Mouse (Mus musculus): ENCODE data around the gene Vps72. TPM values are rescaled to one million over a fixed set of nuclear protein-coding genes. Genes with fewer than 3 reads are reported as not detected.

Vps72 gene
- polyA plus RNA-seq (2015; fragmentation: Nextera tagmentation; extraction: Ambion mirVana): 230 and 233 TPM in 2 replicates

DNA sequence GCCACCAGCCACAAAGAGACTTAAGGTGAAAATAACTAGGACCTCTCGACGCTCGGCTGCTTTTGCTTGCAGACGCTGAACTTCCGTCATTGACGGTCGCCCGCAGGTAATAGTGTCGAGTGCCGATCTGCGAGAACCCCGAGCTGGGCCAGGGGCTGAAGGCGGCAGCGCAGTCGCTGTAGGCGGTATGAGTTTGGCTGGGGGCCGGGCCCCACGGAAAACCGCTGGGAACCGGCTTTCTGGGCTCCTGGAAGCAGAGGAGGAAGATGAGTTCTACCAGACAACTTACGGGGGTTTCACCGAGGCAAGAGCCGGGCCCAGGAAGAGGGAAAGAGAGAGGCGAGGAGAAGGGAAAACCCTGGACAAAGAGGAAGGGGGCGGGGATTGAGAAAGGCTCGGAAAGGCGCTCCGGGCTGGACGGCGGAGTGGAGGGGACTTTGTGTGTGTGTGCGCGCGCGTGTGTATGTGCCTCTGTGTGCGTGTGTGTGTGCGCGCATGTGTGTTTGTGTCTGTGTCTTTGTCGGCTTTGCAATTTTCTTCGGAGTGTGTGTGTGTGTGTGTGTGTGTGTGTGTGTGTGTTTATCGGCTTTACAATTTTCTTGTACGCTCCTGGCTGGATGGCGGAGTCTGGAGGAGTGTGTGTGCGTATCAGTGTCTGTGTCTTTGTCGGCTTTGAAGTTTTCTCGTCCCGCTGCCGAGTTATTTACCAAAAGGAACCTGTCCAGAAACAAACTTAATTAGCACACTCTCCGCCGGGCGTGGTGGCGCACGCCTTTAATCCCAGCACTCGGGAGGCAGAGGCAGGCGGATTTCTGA lies at the start of gene Vps72:
Gene Vps72, plus strand, starts transcription at position 112 of the 816 bp plus-strand sequence.
- peaks cover 5% of the 10 kb centered on the region; the same call in 1 of the 2 replicates for H3K36me3 ChIP-seq (ENCODE audit: control insufficient read depth, insufficient read depth)
- peak within 1 kb of the TSS; percentile 70 for H3K4me3 ChIP-seq (replicated peaks; ENCODE audit: low read length)
- H3K4me2 ChIP-seq (ENCODE audit: low read length): peak within 1 kb of the TSS; percentile 52
- peak; percentile 77 for ATAC-seq
- H3K9me3 ChIP-seq (ENCODE audit: control insufficient read depth, low read length): no peaks in the 10 kb centered on the region
- H3K27ac ChIP-seq (ENCODE audit: low read length): peak within 1 kb of the TSS; percentile 97
- H3K27me3 ChIP-seq (replicated peaks; ENCODE audit: control insufficient read depth, insufficient read depth, low read length): no peaks in the 10 kb centered on the region
- H3K9ac ChIP-seq (replicated peaks; ENCODE audit: low read depth, low read length): peak within 1 kb of the TSS; percentile 71
- peaks cover 10% of the 10 kb centered on the region for H3K4me1 ChIP-seq (replicated peaks; ENCODE audit: control insufficient read depth, insufficient read depth, low read length)
- WGBS: under 1% methylated on average over 53 of the region's 54 CpGs

DNA sequence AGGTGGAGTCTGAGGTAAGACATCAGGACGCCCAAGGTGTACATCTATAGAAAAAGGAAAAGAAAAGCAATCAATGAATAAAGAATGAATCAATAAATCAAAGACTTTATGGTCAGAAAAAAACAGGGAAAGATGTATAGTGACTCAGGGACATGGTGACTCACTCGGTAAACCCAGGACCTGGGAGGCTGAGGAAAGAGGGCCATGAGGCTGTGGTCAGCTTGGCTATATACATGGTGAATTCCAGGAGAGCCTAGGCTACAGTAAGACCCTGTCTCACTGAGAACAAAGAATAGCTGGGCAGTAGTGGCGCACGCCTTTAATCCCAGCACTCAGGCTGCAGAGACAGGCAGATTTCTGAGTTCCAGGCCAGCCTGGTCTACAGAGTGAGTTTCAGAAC lies 47.1 kb upstream of the Vps72 start:
- no peak overlapping the region for H3K27ac ChIP-seq (ENCODE audit: low read length)
- ATAC-seq: no peak
- H3K36me3 ChIP-seq (ENCODE audit: control insufficient read depth, insufficient read depth): peaks cover 48% of the 10 kb centered on the region
- WGBS: 94% methylated on average over 4 of the region's 4 CpGs
- no peak overlapping the region for H3K4me2 ChIP-seq (ENCODE audit: low read length)
- H3K27me3 ChIP-seq (replicated peaks; ENCODE audit: control insufficient read depth, insufficient read depth, low read length): no peaks in the 10 kb centered on the region
- no peak overlapping the region for H3K9ac ChIP-seq (replicated peaks; ENCODE audit: low read depth, low read length)
- H3K9me3 ChIP-seq (ENCODE audit: control insufficient read depth, low read length): no peaks in the 10 kb centered on the region
- H3K4me3 ChIP-seq (replicated peaks; ENCODE audit: low read length): no peak overlapping the region
- no peaks in the 10 kb centered on the region for H3K4me1 ChIP-seq (replicated peaks; ENCODE audit: control insufficient read depth, insufficient read depth, low read length)

DNA sequence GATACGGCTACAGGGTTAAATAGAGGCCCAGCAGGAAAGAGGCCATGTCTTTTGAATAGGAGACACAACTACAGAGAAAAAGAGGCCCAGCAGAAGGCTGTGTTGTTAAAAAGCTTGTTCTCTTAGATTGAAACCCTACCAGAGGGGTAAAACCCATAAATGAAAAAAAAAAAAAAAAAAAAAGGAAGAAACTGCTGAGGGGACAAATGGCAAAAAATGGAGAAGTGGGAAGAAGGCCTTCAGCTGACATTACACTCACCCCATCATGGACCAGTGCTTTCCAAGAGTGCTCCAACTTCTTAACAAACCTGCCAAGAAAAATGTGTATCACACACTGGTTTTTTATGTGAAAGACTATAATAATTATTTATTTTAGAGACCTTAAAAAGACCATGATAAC lies 45.3 kb upstream of the Vps72 start:
- H3K4me2 ChIP-seq (ENCODE audit: low read length): no peak overlapping the region
- 81% methylated on average over 1 of the region's 1 CpGs for WGBS
- H3K36me3 ChIP-seq (ENCODE audit: control insufficient read depth, insufficient read depth): peaks cover 51% of the 10 kb centered on the region
- no peaks in the 10 kb centered on the region for H3K4me1 ChIP-seq (replicated peaks; ENCODE audit: control insufficient read depth, insufficient read depth, low read length)
- no peak overlapping the region for H3K9ac ChIP-seq (replicated peaks; ENCODE audit: low read depth, low read length)
- H3K27me3 ChIP-seq (replicated peaks; ENCODE audit: control insufficient read depth, insufficient read depth, low read length): no peaks in the 10 kb centered on the region
- no peak overlapping the region for H3K4me3 ChIP-seq (replicated peaks; ENCODE audit: low read length)
- no peaks in the 10 kb centered on the region for H3K9me3 ChIP-seq (ENCODE audit: control insufficient read depth, low read length)
- H3K27ac ChIP-seq (ENCODE audit: low read length): no peak overlapping the region
- no peak for ATAC-seq

- Histone ChIP-seq H3K4me1 (replicated peaks; ENCODE audit: control insufficient read depth, insufficient read depth, low read length) (no peaks in the 10 kb centered on the region), H3K36me3 (ENCODE audit: control insufficient read depth, insufficient read depth) (peaks cover 49% of the 10 kb centered on the region), H3K27ac (ENCODE audit: low read length) (no peak overlapping the region), H3K4me3 (replicated peaks; ENCODE audit: low read length) (no peak overlapping the region), H3K9me3 (ENCODE audit: control insufficient read depth, low read length) (no peaks in the 10 kb centered on the region), H3K27me3 (replicated peaks; ENCODE audit: control insufficient read depth, insufficient read depth, low read length) (no peaks in the 10 kb centered on the region), H3K9ac (replicated peaks; ENCODE audit: low read depth, low read length) (no peak overlapping the region), H3K4me2 (ENCODE audit: low read length) (no peak overlapping the region)
- WGBS: 93% methylated on average over 6 of the region's 6 CpGs
- no peak for ATAC-seq
Observed at GRCm38 (mm10) chr3:95066095-95066494, 44.7 kb upstream of the Vps72 start.

- ATAC-seq: no peak
- Histone ChIP-seq H3K4me3 (replicated peaks; ENCODE audit: low read length) (no peak overlapping the region), H3K4me2 (ENCODE audit: low read length) (no peak overlapping the region), H3K27ac (ENCODE audit: low read length) (no peak overlapping the region), H3K27me3 (replicated peaks; ENCODE audit: control insufficient read depth, insufficient read depth, low read length) (no peaks in the 10 kb centered on the region), H3K9me3 (ENCODE audit: control insufficient read depth, low read length) (no peaks in the 10 kb centered on the region), H3K4me1 (replicated peaks; ENCODE audit: control insufficient read depth, insufficient read depth, low read length) (no peaks in the 10 kb centered on the region), H3K9ac (replicated peaks; ENCODE audit: low read depth, low read length) (no peak overlapping the region), H3K36me3 (ENCODE audit: control insufficient read depth, insufficient read depth) (peaks cover 52% of the 10 kb centered on the region)
- WGBS: 91% methylated on average over 11 of the region's 11 CpGs
Observed at GRCm38 (mm10) chr3:95066570-95066969, 44.3 kb upstream of the Vps72 start.

- Histone ChIP-seq H3K9me3 (ENCODE audit: control insufficient read depth, low read length) (no peaks in the 10 kb centered on the region), H3K27me3 (replicated peaks; ENCODE audit: control insufficient read depth, insufficient read depth, low read length) (no peaks in the 10 kb centered on the region), H3K4me3 (replicated peaks; ENCODE audit: low read length) (no peak overlapping the region), H3K9ac (replicated peaks; ENCODE audit: low read depth, low read length) (no peak overlapping the region), H3K4me1 (replicated peaks; ENCODE audit: control insufficient read depth, insufficient read depth, low read length) (no peaks in the 10 kb centered on the region), H3K4me2 (ENCODE audit: low read length) (no peak overlapping the region), H3K27ac (ENCODE audit: low read length) (no peak overlapping the region), H3K36me3 (ENCODE audit: control insufficient read depth, insufficient read depth) (peaks cover 39% of the 10 kb centered on the region)
- no peak for ATAC-seq
- WGBS: 98% methylated on average over 2 of the region's 2 CpGs
Observed at GRCm38 (mm10) chr3:95071606-95072005, 39.2 kb upstream of the Vps72 start.

DNA sequence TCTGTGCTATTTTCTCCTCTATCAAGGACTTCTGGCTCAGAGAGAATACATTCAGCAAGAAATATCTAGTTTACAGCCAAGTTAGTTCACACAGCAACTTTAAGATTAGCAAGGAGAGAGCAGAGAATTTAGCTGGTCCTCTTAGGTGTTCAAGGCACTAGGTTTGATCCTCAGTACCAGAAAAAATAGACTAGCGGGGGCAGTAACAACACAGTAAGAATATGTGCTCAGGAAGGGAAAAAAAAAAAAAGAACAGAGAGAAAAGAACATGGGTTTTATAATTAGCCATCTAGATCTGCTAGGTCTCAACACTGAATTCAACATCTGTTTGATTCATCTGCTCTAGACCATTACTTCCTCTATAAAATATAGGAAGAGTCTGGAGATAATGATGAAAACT lies 22.8 kb upstream of the Vps72 start:
- 85% methylated on average over 1 of the region's 1 CpGs for WGBS
- H3K36me3 ChIP-seq (ENCODE audit: control insufficient read depth, insufficient read depth): no peaks in the 10 kb centered on the region

DNA sequence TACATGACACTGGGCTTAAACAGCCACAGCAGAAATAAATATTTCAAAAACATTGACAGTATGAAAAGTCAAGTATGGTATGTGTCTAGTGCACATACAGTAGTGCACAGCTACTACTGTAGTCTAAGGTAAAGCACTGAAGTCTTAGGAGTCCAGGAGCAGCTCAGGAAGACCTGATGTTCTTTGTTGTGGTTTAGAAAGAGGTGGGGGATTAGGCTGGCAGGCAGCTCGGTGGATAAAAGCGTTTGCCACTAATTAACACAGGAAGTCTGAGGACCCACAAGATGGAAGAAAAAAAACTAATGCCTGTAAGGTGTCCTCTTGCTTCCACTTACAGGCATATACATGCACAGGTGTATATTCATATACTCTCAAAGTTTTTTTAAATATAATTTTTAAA lies 10.0 kb upstream of the Vps72 start:
- peaks cover 10% of the 10 kb centered on the region for H3K4me1 ChIP-seq (replicated peaks; ENCODE audit: control insufficient read depth, insufficient read depth, low read length)
- H3K9me3 ChIP-seq (ENCODE audit: control insufficient read depth, low read length): no peaks in the 10 kb centered on the region
- H3K36me3 ChIP-seq (ENCODE audit: control insufficient read depth, insufficient read depth): peaks cover 6% of the 10 kb centered on the region; the same call in 1 of the 2 replicates
- no peak overlapping the region for H3K27ac ChIP-seq (ENCODE audit: low read length)
- 4% methylated on average over 2 of the region's 2 CpGs for WGBS
- no peak overlapping the region for H3K9ac ChIP-seq (replicated peaks; ENCODE audit: low read depth, low read length)
- H3K4me3 ChIP-seq (replicated peaks; ENCODE audit: low read length): no peak overlapping the region
- H3K4me2 ChIP-seq (ENCODE audit: low read length): no peak overlapping the region
- no peak for ATAC-seq
- no peaks in the 10 kb centered on the region for H3K27me3 ChIP-seq (replicated peaks; ENCODE audit: control insufficient read depth, insufficient read depth, low read length)

More for the DNA sequence above, 22.8 kb upstream of the Vps72 start:
- Histone ChIP-seq H3K27me3 (replicated peaks; ENCODE audit: control insufficient read depth, insufficient read depth, low read length) (no peaks in the 10 kb centered on the region), H3K4me2 (ENCODE audit: low read length) (no peak overlapping the region), H3K27ac (ENCODE audit: low read length) (no peak overlapping the region), H3K9me3 (ENCODE audit: control insufficient read depth, low read length) (no peaks in the 10 kb centered on the region), H3K9ac (replicated peaks; ENCODE audit: low read depth, low read length) (no peak overlapping the region), H3K4me3 (replicated peaks; ENCODE audit: low read length) (no peak overlapping the region), H3K4me1 (replicated peaks; ENCODE audit: control insufficient read depth, insufficient read depth, low read length) (no peaks in the 10 kb centered on the region)
- no peak for ATAC-seq

- H3K4me1 ChIP-seq (replicated peaks; ENCODE audit: control insufficient read depth, insufficient read depth, low read length): peaks cover 10% of the 10 kb centered on the region
- peak overlapping the region; percentile 90 for H3K4me3 ChIP-seq (replicated peaks; ENCODE audit: low read length)
- 68% methylated on average over 4 of the region's 4 CpGs for WGBS
- H3K9ac ChIP-seq (replicated peaks; ENCODE audit: low read depth, low read length): peak overlapping the region; percentile 91
- H3K27me3 ChIP-seq (replicated peaks; ENCODE audit: control insufficient read depth, insufficient read depth, low read length): no peaks in the 10 kb centered on the region
- H3K9me3 ChIP-seq (ENCODE audit: control insufficient read depth, low read length): no peaks in the 10 kb centered on the region
- no peak overlapping the region for H3K27ac ChIP-seq (ENCODE audit: low read length)
- no peak for ATAC-seq
- H3K36me3 ChIP-seq (ENCODE audit: control insufficient read depth, insufficient read depth): peaks cover 2% of the 10 kb centered on the region; the same call in 1 of the 2 replicates
- H3K4me2 ChIP-seq (ENCODE audit: low read length): peak overlapping the region; percentile 94
Observed at GRCm38 (mm10) chr3:95105121-95105520, 5.7 kb upstream of the Vps72 start.

Measured in forebrain, embryonic 16.5 days (tissue).